Mouse (Mus musculus) liver, embryonic 14.5 days (tissue): ENCODE results near the gene 4930402H24Rik. TPM values are rescaled to one million over a fixed set of nuclear protein-coding genes. Genes with fewer than 3 reads are reported as not detected.

Source experiments
- ATAC-seq: fragments of 200-750 bp; cut with Nextera tagmentation; 2 replicates; pipeline ENCODE4 v1.8.0; 2017; ENCODE audit warnings: moderate number of reproducible peaks, mild to moderate bottlenecking, moderate library complexity; ENCODE audit not compliant: insufficient read depth
- DNase-seq, 3 experiments: peaks; one replicate each; pipeline ENCODE4 v3.0.0-alpha.2; 2012 to 2013; ENCODE audit warnings: low read depth in 3 of 3, low spot score in 3 of 3
- H3K27ac ChIP-seq: fragments of 300-500 bp; sonication (generic); 2 replicates; pipeline ENCODE4 v1.5.1; 2014; ENCODE audit warnings: moderate library complexity, mild to moderate bottlenecking, control low read depth, inconsistent platforms
- H3K27me3 ChIP-seq: fragments of 300-500 bp; sonication (generic); 2 replicates; pipeline ENCODE4 v1.6.1; 2014; ENCODE audit warnings: mild to moderate bottlenecking, low read length, moderate library complexity; ENCODE audit not compliant: control insufficient read depth, insufficient read depth
- H3K36me3 ChIP-seq: fragments of 300-500 bp; sonication (generic); replicated peaks from 2 replicates; pipeline ENCODE4 v1.6.1; 2014; ENCODE audit warnings: low read depth; ENCODE audit not compliant: control insufficient read depth, insufficient read depth
- H3K4me1 ChIP-seq, 2 experiments: fragments of 200-500 bp in 1 of 2; fragments of 300-500 bp in 1 of 2; sonication (generic) in 1 of 2; replicated peaks; 2 replicates each; pipeline ENCODE4 v1.6.1; 2012 to 2014; ENCODE audit warnings: antibody characterized with exemption in 1 of 2, inconsistent platforms in 1 of 2, low read length in 1 of 2; ENCODE audit not compliant: control insufficient read depth in 2 of 2, insufficient read depth in 2 of 2
- H3K4me2 ChIP-seq: fragments of 300-500 bp; sonication (generic); 2 replicates; pipeline ENCODE4 v1.6.1; 2014; ENCODE audit warnings: low read depth, mild to moderate bottlenecking, control low read depth, moderate library complexity
- H3K4me3 ChIP-seq, 2 experiments: fragments of 200-500 bp in 1 of 2; fragments of 300-500 bp in 1 of 2; sonication (generic) in 1 of 2; 2 replicates each; pipeline ENCODE4 v1.5.1; 2012 to 2014; ENCODE audit warnings: low read depth in 2 of 2, low read length in 2 of 2, mild to moderate bottlenecking in 2 of 2, control low read depth in 1 of 2, inconsistent platforms in 1 of 2, moderate library complexity in 1 of 2; ENCODE audit not compliant: insufficient read depth in 1 of 2
- H3K9ac ChIP-seq: fragments of 300-500 bp; sonication (generic); replicated peaks from 2 replicates; pipeline ENCODE4 v1.6.1; 2014; ENCODE audit warnings: mild to moderate bottlenecking, control low read depth, moderate library complexity
- H3K9me3 ChIP-seq: fragments of 300-500 bp; sonication (generic); 2 replicates; pipeline ENCODE4 v1.6.1; 2016; ENCODE audit warnings: low read length, mixed read lengths; ENCODE audit not compliant: control insufficient read depth
- CTCF ChIP-seq: IDR thresholded peaks from 2 replicates; pipeline ENCODE4 v1.5.1; 2016; ENCODE audit warnings: antibody characterized with exemption, low read depth, control low read depth
- EP300 ChIP-seq: IDR thresholded peaks from 2 replicates; pipeline ENCODE4 v1.6.1; 2016; ENCODE audit warnings: antibody characterized with exemption, low read depth
- WGBS: fragments of 180-500 bp; shearing (Covaris S2); extraction: QIAGEN DNeasy Blood & Tissue Kit; methylation state at CpG from one replicate; pipeline ENCODE4 v1.1.7; 2014; ENCODE audit not compliant: insufficient replicate concordance; 5-methylcytosine and 5-hydroxymethylcytosine counted together
- polyA plus RNA-seq, 2 experiments: library from polyadenylated mRNA; depleted of rRNA in 1 of 2; stranded (reverse) in 1 of 2; unstranded in 1 of 2; fragments of >200 nt; fragmentation: Nextera tagmentation in 1 of 2; extraction: Ambion mirVana in 1 of 2; gene quantifications; 2 replicates each; pipeline versions ENCODE4 v1.2.1 to v1.2.3; 2012 to 2014

Gene 4930402H24Rik
- polyA plus RNA-seq, 2 experiments = 4.4 to 6.9 TPM

- DNase-seq (peak in 2 of 3 experiments; percentile 9 to 32), ATAC-seq (peak; percentile 10)
- Histone ChIP-seq H3K4me1 (peaks cover 2 to 18% of the 10 kb centered on the region in 2 experiments; a peak in 3 of 4 replicates), H3K36me3 (no peaks in the 10 kb centered on the region), H3K4me2 (peak overlapping the region; percentile 94), H3K27me3 (no peaks in the 10 kb centered on the region), H3K9me3 (no peaks in the 10 kb centered on the region), H3K9ac (peak overlapping the region; percentile 81), H3K4me3 (peak overlapping the region; percentile 79 to 87), H3K27ac (peak overlapping the region; percentile 66)
- TF ChIP-seq CTCF = no peak
- TF ChIP-seq EP300 = no peak
- under 1% methylated on average over 10 of the region's 10 CpGs for WGBS
These were observed 67.1 kb downstream of the 4930402H24Rik start for GRCm38 (mm10) chr2:130839084-130839483.

- Histone ChIP-seq H3K36me3 (no peaks in the 10 kb centered on the region), H3K27me3 (no peaks in the 10 kb centered on the region), H3K4me1 (peaks cover 2 to 19% of the 10 kb centered on the region in 2 experiments; a peak in 3 of 4 replicates), H3K4me3 (no peak overlapping the region), H3K4me2 (0 out of 2 replicates have a peak overlapping the region, but pooled peaks have one; percentile 94), H3K9me3 (no peaks in the 10 kb centered on the region), H3K27ac (no peak overlapping the region), H3K9ac (no peak overlapping the region)
- TF ChIP-seq EP300 (no peak), CTCF (no peak)
- ATAC-seq = no peak
- 81% methylated on average over 1 of the region's 1 CpGs for WGBS
- DNase-seq = no peak
These were observed 68.1 kb downstream of the 4930402H24Rik start for GRCm38 (mm10) chr2:130838131-130838530.

GRCm38 (mm10) chr2:130833699-130834098, 72.5 kb downstream of the 4930402H24Rik start:
- 65% methylated on average over 3 of the region's 3 CpGs for whole genome bisulfite sequencing

GRCm38 (mm10) chr2:130832582-130832981, 73.6 kb downstream of the 4930402H24Rik start:
- Histone ChIP-seq H3K27me3 (no peaks in the 10 kb centered on the region), H3K4me2 (no peak overlapping the region), H3K27ac (no peak overlapping the region), H3K36me3 (no peaks in the 10 kb centered on the region), H3K4me3 (no peak overlapping the region), H3K9me3 (no peaks in the 10 kb centered on the region), H3K4me1 (peaks cover 0 to 5% of the 10 kb centered on the region in 2 experiments; a peak in 2 of 4 replicates), H3K9ac (no peak overlapping the region)
- 20% methylated on average over 1 of the region's 1 CpGs for WGBS
- ATAC-seq (no peak), DNase-seq (no peak)
- TF ChIP-seq CTCF (no peak), EP300 (no peak)

More at GRCm38 (mm10) chr2:130833699-130834098, 72.5 kb downstream of the 4930402H24Rik start:
- Histone ChIP-seq H3K27me3 (no peaks in the 10 kb centered on the region), H3K9me3 (no peaks in the 10 kb centered on the region), H3K4me3 (no peak overlapping the region), H3K4me2 (no peak overlapping the region), H3K27ac (no peak overlapping the region), H3K4me1 (peaks cover 0 to 6% of the 10 kb centered on the region in 2 experiments; a peak in 2 of 4 replicates), H3K9ac (no peak overlapping the region), H3K36me3 (no peaks in the 10 kb centered on the region)
- no peak for DNase-seq
- no peak for ATAC-seq
- TF ChIP-seq EP300 (no peak), CTCF (no peak)

GRCm38 (mm10) chr2:130832012-130832411, 74.2 kb downstream of the 4930402H24Rik start:
- no peaks in the 10 kb centered on the region for H3K36me3 ChIP-seq
- no peak overlapping the region for H3K9ac ChIP-seq
- WGBS = 21% methylated on average over 2 of the region's 2 CpGs
- ATAC-seq (no peak), DNase-seq (no peak)
- H3K9me3 ChIP-seq = no peaks in the 10 kb centered on the region
- no peak for TF ChIP-seq EP300
- TF ChIP-seq CTCF = no peak
- no peak overlapping the region for H3K4me3 ChIP-seq
- H3K4me2 ChIP-seq = no peak overlapping the region
- peaks cover 0 to 7% of the 10 kb centered on the region in 2 experiments; a peak in 2 of 4 replicates for H3K4me1 ChIP-seq
- H3K27ac ChIP-seq = no peak overlapping the region
- H3K27me3 ChIP-seq = no peaks in the 10 kb centered on the region
